Mouse (Mus musculus) inflammation-experienced regulatory T-cells, adult 16 weeks (primary cell): ENCODE results near the gene Olfr435. TPM values are rescaled to one million over a fixed set of nuclear protein-coding genes. Genes with fewer than 3 reads are reported as not detected.

Source experiments
- polyA plus RNA-seq: library from polyadenylated mRNA; unstranded; fragments of 100-300 nt; shearing (Covaris generic); gene quantifications from one replicate; pipeline ENCODE4 v1.2.1, GENCODE M21; 2017

Olfr435 gene
- polyA plus RNA-seq, result not detected

DNA sequence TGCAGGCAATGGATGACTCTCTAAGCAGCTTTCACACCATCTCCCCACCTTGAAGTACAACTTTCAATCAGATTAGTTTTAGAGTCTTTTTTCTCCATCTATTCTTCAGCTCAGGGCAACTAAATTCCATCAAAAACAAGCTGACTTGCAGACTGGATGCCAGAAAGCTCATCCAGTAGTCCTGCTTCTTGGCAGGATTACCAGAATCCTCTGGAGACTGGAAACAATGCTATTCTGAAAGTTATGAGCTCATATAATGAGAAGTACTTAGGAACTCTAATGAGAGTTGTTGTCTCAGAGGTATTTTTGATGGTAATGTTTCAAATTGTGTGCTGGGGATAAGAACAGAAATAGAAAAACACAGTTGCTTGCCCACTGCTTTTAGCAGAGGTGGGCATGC is at the start of gene Olfr435:
Gene Olfr435, plus strand, starts transcription at position 366 of the 400 bp plus-strand sequence.

DNA sequence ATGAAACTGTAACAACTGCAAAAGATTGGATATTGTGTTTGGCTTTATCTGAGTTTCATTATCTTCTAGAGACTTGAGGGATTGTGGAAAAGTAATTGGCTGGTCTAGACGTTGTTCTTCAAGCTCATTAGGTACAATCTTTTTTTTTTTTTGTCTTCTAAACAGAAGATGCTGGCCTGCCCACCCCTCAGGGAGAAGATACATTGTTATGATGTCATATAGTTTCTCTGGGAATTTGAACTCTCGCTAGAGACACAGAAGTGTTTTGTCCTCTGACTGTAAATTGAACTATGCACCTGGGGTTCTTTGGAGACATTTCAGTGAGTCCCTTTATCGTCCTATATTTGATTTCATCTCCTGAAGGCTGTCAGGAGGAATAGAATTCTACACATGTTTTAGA is 34.0 kb upstream of the Olfr435 start, which contains the start of gene Olfr437:
Gene Olfr437, plus strand, starts transcription at position 301 of the 400 bp plus-strand sequence.

DNA sequence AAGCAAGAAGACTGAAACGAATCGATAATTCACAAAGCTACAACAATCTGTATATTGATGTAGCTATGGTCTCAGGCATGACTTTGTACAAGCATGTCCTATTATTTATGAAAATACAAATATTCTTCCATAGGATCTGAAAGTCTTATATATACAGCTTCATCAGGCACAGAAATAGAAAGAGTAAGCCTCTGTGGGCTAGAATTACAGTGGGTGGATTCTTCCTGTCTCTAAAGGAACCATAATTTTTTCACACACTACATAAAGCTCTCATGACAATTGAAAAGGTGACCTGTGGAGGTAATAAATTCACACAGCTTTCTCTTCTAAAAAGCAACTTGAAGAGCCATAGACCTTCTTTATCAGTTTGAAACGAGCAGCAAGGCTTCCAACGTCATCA is 25.1 kb upstream of the Olfr435 start, which contains the start of gene Olfr13:
Gene Olfr13, plus strand, starts transcription at position 301 of the 400 bp plus-strand sequence.

GRCm38 (mm10) chr6:43212873-43213272 is 15.9 kb downstream of the Olfr435 start, which contains the start of gene Olfr434:
Gene Olfr434, plus strand, starts transcription at chr6:43213021.

GRCm38 (mm10) chr6:43231255-43231654 is 34.3 kb downstream of the Olfr435 start, which contains the start of gene Olfr47:
Gene Olfr47, plus strand, starts transcription at chr6:43231529.

Other genes starting within 250 kb of the Olfr435 start
- not detected for gene Olfr444, start 248.1 kb upstream of the Olfr435 start, polyA plus RNA-seq
- gene Olfr441, start 90.8 kb upstream of the Olfr435 start, polyA plus RNA-seq, result not detected
- not detected for gene Olfr237-ps1, start 50.6 kb upstream of the Olfr435 start, polyA plus RNA-seq
- gene Olfr437, start 33.9 kb upstream of the Olfr435 start, polyA plus RNA-seq, result not detected
- gene Olfr13, start 25.0 kb upstream of the Olfr435 start, polyA plus RNA-seq, result not detected
- not detected for gene Olfr434, start 15.9 kb downstream of the Olfr435 start, polyA plus RNA-seq
- gene Olfr47, start 34.4 kb downstream of the Olfr435 start, polyA plus RNA-seq, result not detected
- gene Arhgef5, start 68.4 kb downstream of the Olfr435 start, polyA plus RNA-seq, result 10.0 TPM
- gene Nobox, start 112.4 kb downstream of the Olfr435 start, polyA plus RNA-seq, result not detected